Mouse (Mus musculus) heart, postnatal 0 days (tissue): ENCODE data around the gene Bcar3.

Experiments
- CTCF ChIP-seq: IDR thresholded peaks from 2 replicates; pipeline ENCODE4 v1.5.1; 2016; ENCODE audit warnings: antibody characterized with exemption, control low read depth, low read depth
- EP300 ChIP-seq: IDR thresholded peaks from 2 replicates; pipeline ENCODE4 v1.6.1; 2016; ENCODE audit warnings: antibody characterized with exemption, low read depth

GRCm38 (mm10) chr3:122490574-122490973 is 196.6 kb downstream of the Bcar3 start:
- TF ChIP-seq CTCF (no peak), EP300 (no peak)
